Comparison of ENCODE assay signal across 9 mouse cellular contexts in genomic region chr14:21904498-21905395, GRCm38 (mm10). TPM values are rescaled to one million over a fixed set of nuclear protein-coding genes. Genes with fewer than 3 reads are reported as not detected.
A peak's percentile ranks its signal among the peaks of the same experiment; 100 is the strongest.
DNase-seq lines count a peak whose midpoint lies in the region; ATAC-seq lines count a peak whose summit lies in the region.
"Had no signal": no experiment of that assay in that cellular context is flagged by ENCODE, and none has a peak within 500 bp of the region (broad histone marks: within the 10 kb centered on the region; RNA-seq: fewer than 3 reads in every experiment).

No protein-coding gene starts in this region.

- peak; percentile 38 for DNase-seq in adrenal gland, postnatal 10 days
- DNase-seq in adrenal gland, adult 8-10 months: no peak
- DNase-seq in embryo, embryonic 10.5 days (ENCODE audit: low spot score): peak; percentile 70
- no peak for DNase-seq in hindbrain, embryonic 10.5 days (ENCODE audit: low spot score)
- DNase-seq in limb, embryonic 10.5 days (ENCODE audit: low spot score): peak; percentile 71
- DNase-seq in urinary bladder, adult 18-20 months (ENCODE audit: low spot score in 2 of 2): no peak
- no peak for DNase-seq in spleen, adult 12 weeks (ENCODE audit: low spot score)
- DNase-seq: liver, embryonic 13.5 days had no signal

- peaks cover 42% of the 10 kb centered on the region for H3K4me1 ChIP-seq in hindbrain, embryonic 10.5 days (replicated peaks)
- H3K4me1 ChIP-seq in limb, embryonic 10.5 days: peaks cover 51% of the 10 kb centered on the region
- H3K4me1 ChIP-seq: liver, embryonic 13.5 days had no signal

- H3K27ac ChIP-seq in hindbrain, embryonic 10.5 days: peak overlapping the region; percentile 85
- peak overlapping the region; percentile 89 for H3K27ac ChIP-seq in limb, embryonic 10.5 days
- H3K27ac ChIP-seq: liver, embryonic 13.5 days had no signal

- 60% methylated on average over 18 of the region's 18 CpGs for WGBS in hindbrain, embryonic 10.5 days
- WGBS in limb, embryonic 10.5 days: 12% methylated on average over 18 of the region's 18 CpGs

- no peak for ATAC-seq in megakaryocyte progenitor cell, adult 5-6 weeks (replicated peaks; ENCODE audit: poor library complexity)

- H3K36me3 ChIP-seq in hindbrain, embryonic 10.5 days: no peaks in the 10 kb centered on the region
- no peaks in the 10 kb centered on the region for H3K36me3 ChIP-seq in limb, embryonic 10.5 days
- H3K36me3 ChIP-seq: liver, embryonic 13.5 days had no signal

- H3K27me3 ChIP-seq in hindbrain, embryonic 10.5 days (ENCODE audit: insufficient read depth, poor library complexity, severe bottlenecking): no peaks in the 10 kb centered on the region
- peaks cover 40% of the 10 kb centered on the region; the same call in 1 of the 2 replicates for H3K27me3 ChIP-seq in limb, embryonic 10.5 days (ENCODE audit: low read depth, poor library complexity, severe bottlenecking)

- H3K4me3 ChIP-seq in hindbrain, embryonic 10.5 days: no peak overlapping the region
- peak overlapping the region; percentile 41 for H3K4me3 ChIP-seq in limb, embryonic 10.5 days
- H3K4me3 ChIP-seq: liver, embryonic 13.5 days had no signal

- H3K9me3 ChIP-seq in hindbrain, embryonic 10.5 days: no peaks in the 10 kb centered on the region
- no peaks in the 10 kb centered on the region for H3K9me3 ChIP-seq in limb, embryonic 10.5 days (replicated peaks)
- H3K9me3 ChIP-seq: liver, embryonic 13.5 days had no signal

RNA-seq across cellular contexts. Expression of gene Comtd1, which starts 56.0 kb away (rescaled TPM):
- 10 to 100 TPM; 39.1 to 45.7 TPM for total RNA-seq in adrenal gland, postnatal 10 days (2021)
- total RNA-seq in adrenal gland, adult 8-10 months (2022): 10 to 100 TPM; 75.0 to 92.2 (median 80.6) TPM
- polyA plus RNA-seq in hindbrain, embryonic 10.5 days (2016; fragmentation: Nextera tagmentation; extraction: Ambion mirVana): 15.7 and 16.8 TPM in 2 replicates
- polyA plus RNA-seq in limb, embryonic 10.5 days (2016; fragmentation: Nextera tagmentation; extraction: Ambion mirVana): 20.9 and 29.8 TPM in 2 replicates
- 40.7 and 50.8 TPM in 2 replicates for total RNA-seq in megakaryocyte progenitor cell, adult 5-6 weeks (2015)
- 23.5 and 30.2 TPM in 2 replicates for total RNA-seq in megakaryocyte progenitor cell, adult 5-6 weeks (2017)

Comparison
In these comparisons a context has a peak if more than half of its experiments do, and no peak if none do; other contexts are left out.
1. DNase-seq: peak in adrenal gland, postnatal 10 days (single experiment), embryo, embryonic 10.5 days (single experiment) and limb, embryonic 10.5 days (single experiment); none in adrenal gland, adult 8-10 months (single experiment), hindbrain, embryonic 10.5 days (single experiment), urinary bladder, adult 18-20 months (0 of 2) and spleen, adult 12 weeks (single experiment).